Mouse (Mus musculus) CH12.LX (cell line): ENCODE results near the gene Hid1. TPM values are rescaled to one million over a fixed set of nuclear protein-coding genes. Genes with fewer than 3 reads are reported as not detected.

ENCODE experiments used
- DNase-seq: peaks from one replicate; pipeline ENCODE4 v3.0.0-alpha.2; 2013; ENCODE audit errors: extremely low read depth
- H3K27ac ChIP-seq: 2 replicates; pipeline ENCODE4 v1.5.1; 2012; ENCODE audit warnings: low read depth, mild to moderate bottlenecking, control low read depth, moderate library complexity; ENCODE audit not compliant: insufficient read depth
- H3K27me3 ChIP-seq: replicated peaks from 2 replicates; pipeline ENCODE3; 2012; ENCODE audit warnings: inconsistent platforms
- H3K36me3 ChIP-seq, 2 experiments: replicated peaks in 1 of 2; 2 replicates each; pipeline versions ENCODE3 to v1.6.1; 2012; ENCODE audit warnings: inconsistent platforms in 1 of 2, low read length in 1 of 2, mild to moderate bottlenecking in 1 of 2, mixed read lengths in 1 of 2, moderate library complexity in 1 of 2; ENCODE audit not compliant: control insufficient read depth in 1 of 2, insufficient read depth in 1 of 2
- H3K4me1 ChIP-seq, 2 experiments: 2 replicates each; pipeline ENCODE4 v1.6.1; 2012; ENCODE audit warnings: inconsistent platforms in 1 of 2, moderate library complexity in 1 of 2; ENCODE audit not compliant: insufficient read depth in 2 of 2, control insufficient read depth in 1 of 2
- H3K4me2 ChIP-seq: 2 replicates; pipeline ENCODE4 v1.6.1; 2012; ENCODE audit warnings: low read depth, mild to moderate bottlenecking, control low read depth; ENCODE audit not compliant: poor library complexity, insufficient read depth, severe bottlenecking
- H3K4me3 ChIP-seq, 3 experiments: fragments of 150-350 bp in 1 of 3; sonication (generic) in 1 of 3; replicated peaks in 1 of 3; 2 replicates each; pipeline versions ENCODE3 to v1.5.1; 2011 to 2012; ENCODE audit warnings: low read depth in 2 of 3, low read length in 2 of 3, mild to moderate bottlenecking in 2 of 3, moderate library complexity in 2 of 3, control low read depth in 1 of 3, improper control_type of control experiment in 1 of 3, inconsistent platforms in 1 of 3, mixed read lengths in 1 of 3; ENCODE audit not compliant: poor library complexity in 1 of 3
- H3K79me2 ChIP-seq: replicated peaks from 2 replicates; pipeline ENCODE4 v1.6.1; 2012; ENCODE audit warnings: mild to moderate bottlenecking, moderate library complexity; ENCODE audit not compliant: control insufficient read depth, poor library complexity, insufficient read depth, severe bottlenecking; ENCODE audit errors: extremely low read depth
- H3K9ac ChIP-seq: 2 replicates; pipeline ENCODE4 v1.6.1; 2012; ENCODE audit warnings: low read depth, mild to moderate bottlenecking, control low read depth, moderate library complexity; ENCODE audit not compliant: insufficient read depth
- H3K9me3 ChIP-seq: replicated peaks from 2 replicates; pipeline ENCODE3; 2012; ENCODE audit warnings: low read length, inconsistent platforms, mixed read lengths
- BHLHE40 ChIP-seq: IDR thresholded peaks from 2 replicates; pipeline ENCODE4 v1.6.1; 2011; ENCODE audit warnings: mild to moderate bottlenecking, low read depth, low read length, improper control_type of control experiment
- CHD1 ChIP-seq: IDR thresholded peaks from 2 replicates; pipeline ENCODE4 v1.6.1; 2012; ENCODE audit warnings: low read depth, low read length, improper control_type of control experiment, inconsistent platforms
- CHD2 ChIP-seq: IDR thresholded peaks from 2 replicates; pipeline ENCODE4 v1.6.1; 2011; ENCODE audit warnings: low read length, improper control_type of control experiment
- ELF1 ChIP-seq: IDR thresholded peaks from 2 replicates; pipeline ENCODE4 v1.6.1; 2014; ENCODE audit warnings: low read depth, mild to moderate bottlenecking, inconsistent platforms, low read length, improper control_type of control experiment
- EP300 ChIP-seq: IDR thresholded peaks from 2 replicates; pipeline ENCODE4 v1.6.1; 2011; ENCODE audit warnings: low read length, improper control_type of control experiment
- ETS1 ChIP-seq: conservative IDR thresholded peaks from 2 replicates; pipeline ENCODE4 v1.6.1; 2012; ENCODE audit warnings: low read depth, mild to moderate bottlenecking, inconsistent platforms, low read length, improper control_type of control experiment, moderate library complexity
- HCFC1 ChIP-seq: IDR thresholded peaks from 2 replicates; pipeline ENCODE4 v1.6.1; 2012; ENCODE audit warnings: low read depth, mild to moderate bottlenecking, inconsistent platforms, low read length, improper control_type of control experiment
- IRF4 ChIP-seq: IDR thresholded peaks from 2 replicates; pipeline ENCODE4 v1.6.1; 2014; ENCODE audit warnings: low read depth, mild to moderate bottlenecking, inconsistent platforms, low read length, improper control_type of control experiment
- JUN ChIP-seq: IDR thresholded peaks from 2 replicates; pipeline ENCODE4 v1.6.1; 2011; ENCODE audit warnings: low read depth, mild to moderate bottlenecking, low read length, improper control_type of control experiment, moderate library complexity; ENCODE audit not compliant: insufficient read depth
- JUND ChIP-seq: conservative IDR thresholded peaks from 2 replicates; pipeline ENCODE4 v1.6.1; 2011; ENCODE audit warnings: low read depth, low read length, improper control_type of control experiment
- MAFK ChIP-seq: IDR thresholded peaks from 2 replicates; pipeline ENCODE4 v1.6.1; 2011; ENCODE audit warnings: low read length, improper control_type of control experiment; ENCODE audit not compliant: insufficient replicate concordance
- MAX ChIP-seq: IDR thresholded peaks from 2 replicates; pipeline ENCODE4 v1.6.1; 2011; ENCODE audit warnings: low read length, improper control_type of control experiment
- MAZ ChIP-seq: IDR thresholded peaks from 2 replicates; pipeline ENCODE4 v1.6.1; 2012; ENCODE audit warnings: low read depth, mild to moderate bottlenecking, inconsistent platforms, low read length, improper control_type of control experiment, moderate library complexity
- MEF2A ChIP-seq: IDR thresholded peaks from 2 replicates; pipeline ENCODE4 v1.6.1; 2014; ENCODE audit warnings: low read depth, mild to moderate bottlenecking, inconsistent platforms, low read length, improper control_type of control experiment, borderline replicate concordance
- MXI1 ChIP-seq: IDR thresholded peaks from 2 replicates; pipeline ENCODE4 v1.6.1; 2011; ENCODE audit warnings: mild to moderate bottlenecking, low read depth, low read length, improper control_type of control experiment
- MYC ChIP-seq: IDR thresholded peaks from 2 replicates; pipeline ENCODE4 v1.6.1; 2011; ENCODE audit warnings: low read depth, mild to moderate bottlenecking, improper control_type of control experiment, low read length
- NELFE ChIP-seq: IDR thresholded peaks from 2 replicates; pipeline ENCODE4 v1.6.1; 2011; ENCODE audit warnings: low read depth, low read length, improper control_type of control experiment
- NRF1 ChIP-seq: IDR thresholded peaks from 2 replicates; pipeline ENCODE4 v1.6.1; 2014; ENCODE audit warnings: low read depth, mild to moderate bottlenecking, inconsistent platforms, low read length, improper control_type of control experiment, moderate library complexity
- PAX5 ChIP-seq: IDR thresholded peaks from 2 replicates; pipeline ENCODE4 v1.6.1; 2012; ENCODE audit warnings: low read length, inconsistent platforms, mixed read lengths
- POLR2A ChIP-seq: IDR thresholded peaks from 2 replicates; pipeline ENCODE4 v1.6.1; 2011; ENCODE audit warnings: low read depth, mild to moderate bottlenecking, improper control_type of control experiment, low read length
- POLR2AphosphoS2 ChIP-seq: IDR thresholded peaks from 2 replicates; pipeline ENCODE4 v1.6.1; 2011; ENCODE audit warnings: low read depth, low read length, improper control_type of control experiment
- RAD21 ChIP-seq: IDR thresholded peaks from 2 replicates; pipeline ENCODE4 v1.6.1; 2011; ENCODE audit warnings: low read depth, mild to moderate bottlenecking, low read length, improper control_type of control experiment, moderate library complexity
- RCOR1 ChIP-seq: conservative IDR thresholded peaks from 2 replicates; pipeline ENCODE4 v1.6.1; 2012; ENCODE audit warnings: low read depth, mild to moderate bottlenecking, inconsistent platforms, low read length, improper control_type of control experiment
- TBP ChIP-seq: conservative IDR thresholded peaks from 2 replicates; pipeline ENCODE4 v1.6.1; 2011; ENCODE audit warnings: low read depth, low read length, improper control_type of control experiment
- UBTF ChIP-seq: IDR thresholded peaks from 2 replicates; pipeline ENCODE4 v1.6.1; 2012; ENCODE audit warnings: low read depth, mild to moderate bottlenecking, inconsistent platforms, low read length, improper control_type of control experiment, moderate library complexity
- USF2 ChIP-seq: conservative IDR thresholded peaks from 2 replicates; pipeline ENCODE4 v1.6.1; 2011; ENCODE audit warnings: low read depth, low read length, improper control_type of control experiment
- ZKSCAN1 ChIP-seq: IDR thresholded peaks from 2 replicates; pipeline ENCODE4 v1.6.1; 2012; ENCODE audit warnings: low read depth, inconsistent platforms, low read length, improper control_type of control experiment, borderline replicate concordance
- ZMIZ1 ChIP-seq: IDR thresholded peaks from 2 replicates; pipeline ENCODE4 v1.6.1; 2012; ENCODE audit warnings: low read depth, mild to moderate bottlenecking, inconsistent platforms, low read length, improper control_type of control experiment
- ZNF384 ChIP-seq: IDR thresholded peaks from 2 replicates; pipeline ENCODE4 v1.6.1; 2012; ENCODE audit warnings: low read depth, low read length, improper control_type of control experiment, inconsistent platforms
- dilution Hi-C: fragments of 300-500 bp; cut with MboI; formaldehyde crosslinking; loops from 2 replicates; pipeline ENCODE4 v1.14.3; 2020; ENCODE audit warnings: low sequenced_read_pairs; ENCODE audit not compliant: extremely low pct_unique_long_range_greater_than_20kb, extremely low pct_ligation_motif_present
- in situ Hi-C: fragments of 300-500 bp; cut with MboI; formaldehyde crosslinking; loops from 3 replicates; pipeline ENCODE4 v1.14.3; 2019; ENCODE audit warnings: low sequenced_read_pairs, low pct_ligation_motif_present, low pct_unique_long_range_greater_than_20kb, mixed read lengths
- polyA plus RNA-seq: library from polyadenylated mRNA; unstranded; fragments of >175 nt; gene quantifications from 2 replicates; pipeline ENCODE4 v1.2.1, GENCODE M21; 2012; ENCODE audit warnings: low read depth; ENCODE audit not compliant: insufficient read length
- total RNA-seq, 2 experiments: library from RNA; depleted of rRNA; stranded (reverse); fragments of 300-350 nt in 1 of 2; fragments of >200 nt in 1 of 2; gene quantifications; 2 replicates each; pipeline ENCODE4 v1.2.3; 2012 to 2014

Gene Hid1
- total and polyA plus RNA-seq, 3 experiments = 0.12 to 3.6 (median 0.36) TPM

DNA sequence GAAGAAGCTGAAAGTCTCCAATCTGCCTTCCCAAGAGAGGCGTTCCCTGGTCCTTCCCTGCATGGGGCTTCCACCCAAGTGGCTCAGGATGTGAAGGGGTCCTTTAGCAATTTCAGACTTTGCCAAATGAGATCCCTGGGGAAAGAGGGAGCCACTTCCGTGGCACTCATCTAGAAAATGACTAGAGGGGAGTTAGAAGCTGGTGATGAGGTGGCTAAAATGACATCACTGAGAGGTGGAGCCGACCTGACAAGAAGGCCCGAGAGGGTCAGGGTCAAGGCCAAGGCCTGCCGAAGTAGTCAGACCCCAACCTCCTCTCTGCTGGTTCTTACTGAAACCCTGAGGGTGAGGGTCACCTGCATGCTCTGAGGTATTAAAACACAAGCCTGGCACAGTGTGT is 15.3 kb upstream of the Hid1 start:
- Histone ChIP-seq H3K9ac (no peak overlapping the region), H3K4me2 (no peak overlapping the region), H3K36me3 (no peaks in the 10 kb centered on the region), H3K9me3 (peaks cover 18% of the 10 kb centered on the region), H3K27ac (no peak overlapping the region), H3K4me3 (no peak overlapping the region), H3K27me3 (peaks cover 66% of the 10 kb centered on the region), H3K79me2 (no peaks in the 10 kb centered on the region), H3K4me1 (no peaks in the 10 kb centered on the region)
- no peak for TF ChIP-seq BHLHE40
- no peak for TF ChIP-seq MEF2A
- TF ChIP-seq PAX5 = no peak
- TF ChIP-seq IRF4 = no peak
- no peak for TF ChIP-seq ETS1
- no peak for TF ChIP-seq HCFC1
- no peak for TF ChIP-seq ZKSCAN1
- no peak for TF ChIP-seq MYC
- TF ChIP-seq MAFK = no peak
- no peak for TF ChIP-seq RCOR1
- no peak for TF ChIP-seq POLR2AphosphoS2
- no peak for TF ChIP-seq JUND
- no peak for TF ChIP-seq ELF1
- no peak for TF ChIP-seq MXI1
- TF ChIP-seq ZNF384 = no peak
- no peak for TF ChIP-seq MAX
- TF ChIP-seq MAZ = no peak
- TF ChIP-seq ZMIZ1 = no peak
- no peak for TF ChIP-seq NELFE
- no peak for TF ChIP-seq UBTF
- in situ Hi-C loops (no loop called here), dilution Hi-C loops (no loop called here)
- no peak for DNase-seq

DNA sequence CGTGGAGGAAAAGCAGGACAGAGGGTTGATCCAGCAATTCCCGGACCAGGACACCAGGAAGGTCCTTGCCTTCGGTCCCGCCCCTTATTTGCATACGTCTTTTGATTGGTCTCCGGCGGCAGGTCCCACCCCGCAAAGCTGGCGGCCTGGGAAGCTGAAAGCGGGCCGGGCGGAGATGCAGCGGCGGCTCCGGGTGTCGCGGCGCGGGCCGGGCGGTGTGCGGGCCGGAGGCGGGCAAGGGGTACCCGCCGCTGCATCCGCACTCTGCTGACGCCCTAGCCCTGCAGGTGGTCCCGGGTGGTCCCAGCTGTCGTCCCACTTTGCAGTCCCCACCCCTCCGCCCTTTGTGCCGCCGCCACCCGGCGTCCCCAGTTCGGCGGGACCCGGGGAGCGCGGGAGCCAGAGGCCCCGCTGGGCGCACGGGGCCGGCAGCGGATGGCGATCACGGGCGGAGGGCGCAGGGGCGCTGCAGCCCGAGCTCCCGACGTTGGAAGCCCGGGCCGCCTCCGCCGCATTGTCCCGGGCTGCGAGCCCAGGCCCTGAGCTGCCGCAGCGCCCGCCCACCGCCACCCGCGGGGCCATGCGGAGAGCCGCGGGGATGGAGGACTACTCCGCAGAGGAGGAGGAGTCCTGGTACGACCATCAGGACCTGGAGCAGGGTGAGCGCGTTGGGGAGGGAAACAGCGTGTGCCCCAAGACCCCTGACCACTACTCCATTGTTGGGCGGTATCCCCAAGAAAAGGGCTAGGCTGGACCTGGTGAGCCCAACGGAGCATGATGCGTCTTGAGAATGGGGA is 14.4 kb upstream of the Hid1 start, which contains the start of gene Cdr2l:
Gene Cdr2l (plus strand): TSS at position 174 of the 797 bp plus-strand sequence.
- H3K79me2 ChIP-seq = no peaks in the 10 kb centered on the region
- peaks cover 66% of the 10 kb centered on the region for H3K27me3 ChIP-seq
- H3K27ac ChIP-seq = no peak within 1 kb of the TSS
- TF ChIP-seq NRF1 (no peak), POLR2A (no peak), HCFC1 (no peak), RAD21 (no peak), MXI1 (no peak), JUND (no peak), USF2 (no peak), BHLHE40 (no peak), JUN (no peak), EP300 (no peak), PAX5 (no peak), CHD2 (no peak), CHD1 (no peak), UBTF (no peak), ELF1 (no peak), TBP (no peak), RCOR1 (no peak)
- no peak for DNase-seq
- dilution Hi-C loops = no loop called here
- H3K4me3 ChIP-seq = no peak within 1 kb of the TSS
- no peaks in the 10 kb centered on the region for H3K36me3 ChIP-seq
- H3K9me3 ChIP-seq = peaks cover 19% of the 10 kb centered on the region
- no peak within 1 kb of the TSS for H3K4me2 ChIP-seq
- H3K9ac ChIP-seq = no peak within 1 kb of the TSS
- H3K4me1 ChIP-seq = no peaks in the 10 kb centered on the region
- in situ Hi-C loops = no loop called here
